In genomic region chr11:59421967-59422366, GRCm38 (mm10) we compare ENCODE assay signal across 1 mouse cellular context.
TF ChIP-seq lines count a peak whose summit lies in the region.

No protein-coding gene starts in this region.

TF ChIP-seq in CH12.LX, 34 proteins besides CTCF, POLR2A, EP300 and RAD21:
- peak; percentile 49 for TF ChIP-seq MYC (IDR thresholded peaks at IDR 0.05; ENCODE audit: low read depth, low read length)
- peak; percentile 65 for TF ChIP-seq TCF12 (IDR thresholded peaks at IDR 0.05; ENCODE audit: low read depth, low read length)
- TF ChIP-seq MAX (IDR thresholded peaks at IDR 0.05; ENCODE audit: low read length), result peak; percentile 19; the same call in 1 of the 2 replicates
- TF ChIP-seq ELF1 (IDR thresholded peaks at IDR 0.05; ENCODE audit: low read depth, low read length), result 0 out of 2 replicates have a peak, but pooled peaks have one; percentile 11
- TF ChIP-seq ZC3H11A (IDR thresholded peaks at IDR 0.05; ENCODE audit: low read depth, low read length), result no peak
- 0 out of 2 replicates have a peak, but pooled peaks have one; percentile 31 for TF ChIP-seq MEF2A (IDR thresholded peaks at IDR 0.05; ENCODE audit: borderline replicate concordance, low read depth, low read length)
- 0 out of 2 replicates have a peak, but pooled peaks have one; percentile 28 for TF ChIP-seq ETS1 (conservative IDR thresholded peaks at IDR 0.05; ENCODE audit: low read depth, low read length)
- TF ChIP-seq CHD2 (IDR thresholded peaks at IDR 0.05; ENCODE audit: low read length), result peak; percentile 6; the same call in 1 of the 2 replicates
- TF ChIP-seq MAFK (IDR thresholded peaks at IDR 0.05; ENCODE audit: insufficient replicate concordance, low read length), result 0 out of 2 replicates have a peak, but pooled peaks have one; percentile 10
- no peak for TF ChIP-seq KAT2A (IDR thresholded peaks at IDR 0.05; ENCODE audit: insufficient replicate concordance, low read length)
- TF ChIP-seq CHD1 (IDR thresholded peaks at IDR 0.05; ENCODE audit: low read depth, low read length), result peak; percentile 94
- peak; percentile 87 for TF ChIP-seq IRF4 (IDR thresholded peaks at IDR 0.05; ENCODE audit: low read depth, low read length)
- peak; percentile 63 for TF ChIP-seq BHLHE40 (IDR thresholded peaks at IDR 0.05; ENCODE audit: low read depth, low read length)
- TF ChIP-seq E2F4 (IDR thresholded peaks at IDR 0.05; ENCODE audit: insufficient replicate concordance, low read depth, low read length), result no peak
- no peak for TF ChIP-seq RCOR1 (conservative IDR thresholded peaks at IDR 0.05; ENCODE audit: low read depth, low read length)
- no peak for TF ChIP-seq ZMIZ1 (IDR thresholded peaks at IDR 0.05; ENCODE audit: low read depth, low read length)
